Mouse (Mus musculus): ENCODE measurements around the gene Rala.
"Not testable (repeated sequence)": the region's sequence is repeated elsewhere in the genome, so short reads cannot be mapped to it uniquely, and the experiment has no call there.

Rala gene

DNA sequence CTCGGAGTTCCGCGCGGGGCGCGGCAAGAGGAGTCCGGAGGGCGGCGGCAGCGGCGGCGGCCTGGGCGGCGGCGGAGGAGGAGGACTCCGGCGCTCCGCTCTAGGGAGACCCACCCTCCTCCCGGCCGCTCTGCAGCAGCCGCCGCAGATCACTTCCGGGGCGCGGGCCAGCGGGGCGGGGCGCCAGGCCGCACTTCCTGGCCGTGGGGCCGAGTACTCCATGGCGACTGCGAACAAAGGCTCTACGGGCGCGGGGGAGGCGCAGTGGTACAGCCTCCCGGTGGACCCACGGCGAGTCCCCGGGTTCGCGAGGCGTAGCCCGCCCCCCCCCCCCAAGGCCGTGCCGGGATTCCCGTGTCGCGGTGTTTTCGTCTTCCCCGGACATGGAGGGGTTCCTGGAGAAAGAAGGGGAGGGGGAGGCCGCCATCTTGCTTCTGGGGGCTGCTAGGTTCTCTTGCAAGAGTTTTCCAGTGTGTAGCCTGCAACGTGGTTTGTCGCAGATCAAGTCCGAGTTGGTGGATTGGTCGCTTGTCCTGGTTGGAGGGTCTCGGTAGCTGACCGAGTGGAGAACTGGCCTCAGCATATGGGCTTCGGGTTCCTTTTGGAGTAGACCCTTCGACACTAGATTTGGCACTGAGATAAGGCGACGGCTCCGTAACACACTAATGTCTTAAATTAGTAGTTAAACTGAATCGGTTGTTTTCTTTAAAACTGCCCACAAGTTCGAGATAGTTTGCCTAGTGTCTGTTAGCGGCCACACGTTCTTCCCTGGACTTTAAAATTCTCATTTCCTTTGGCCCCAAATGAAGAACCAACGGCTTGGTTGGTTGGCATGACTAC, at the start of gene Rala:
Rala (minus strand) TSS at position 162 of the 840 bp plus-strand sequence.
- peak; percentile 87 for DNase-seq (ENCODE audit: low spot score)

DNA sequence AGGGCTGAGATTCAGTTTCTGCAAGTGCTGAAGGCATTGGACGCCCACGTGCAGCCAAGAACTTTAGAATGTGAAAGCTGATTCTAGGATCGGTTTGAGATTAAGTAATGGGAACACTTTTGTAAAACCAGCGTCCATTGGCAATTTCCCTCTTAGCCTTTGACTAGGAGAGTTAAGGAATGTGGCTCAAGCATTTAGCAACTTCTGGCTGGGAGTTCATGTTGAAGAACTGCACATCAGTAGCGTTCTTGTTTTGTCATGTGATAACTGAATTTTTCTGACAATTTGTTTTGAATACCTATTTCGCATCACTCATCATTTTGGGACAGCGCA, 49.4 kb upstream of the Rala start:
- DNase-seq (ENCODE audit: low spot score), result no peak

DNA sequence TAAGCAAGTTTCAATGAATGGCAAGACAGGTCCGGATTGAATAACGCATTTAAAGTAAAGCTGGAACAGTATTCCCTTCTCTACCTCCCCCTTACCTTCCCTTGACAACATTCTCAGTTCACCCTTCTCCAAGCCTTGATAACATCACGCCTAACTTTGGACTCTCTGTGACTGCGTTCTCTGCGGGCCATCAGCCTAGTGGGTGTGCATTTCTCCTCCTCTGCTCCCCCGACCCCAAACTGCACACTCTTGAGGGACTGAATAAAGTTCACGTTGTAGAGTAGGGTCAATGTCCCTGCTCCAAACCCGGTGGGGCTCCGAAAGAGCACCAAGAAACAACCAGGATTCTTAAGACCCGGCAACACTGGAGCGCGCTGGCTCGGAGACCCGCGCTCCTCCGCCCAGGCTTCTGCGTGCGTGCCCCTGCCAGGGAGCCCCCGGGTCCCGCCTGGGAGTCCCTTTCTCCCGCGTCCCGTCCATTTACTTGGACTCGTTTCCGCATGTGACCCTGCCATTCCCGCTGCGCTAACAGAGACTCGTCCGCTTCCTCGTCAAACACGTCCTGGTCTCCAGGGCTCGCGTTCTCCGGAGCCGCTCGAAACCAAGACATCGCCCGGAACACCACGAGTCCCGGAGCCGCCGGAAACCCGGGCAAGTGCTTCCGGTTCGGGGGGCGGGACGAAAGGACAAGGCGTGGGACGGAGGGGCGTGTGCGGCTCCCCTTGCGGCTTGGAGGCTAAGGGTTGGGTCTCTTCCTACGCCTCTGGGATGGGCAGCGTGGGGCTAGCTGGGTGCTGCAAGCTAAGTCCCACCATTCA, 48.9 kb upstream of the Rala start, which contains the start of gene Yae1d1:
Yae1d1 (minus strand) TSS at position 653 of the 818 bp plus-strand sequence.
- peak; percentile 90 for DNase-seq (ENCODE audit: low spot score)

GRCm38 (mm10) chr13:17992009-17992408, 48.0 kb upstream of the Rala start:
- DNase-seq (ENCODE audit: low spot score), result no peak

GRCm38 (mm10) chr13:17983194-17983593, 39.2 kb upstream of the Rala start:
- peak; percentile 45 for DNase-seq (ENCODE audit: low spot score)

DNA sequence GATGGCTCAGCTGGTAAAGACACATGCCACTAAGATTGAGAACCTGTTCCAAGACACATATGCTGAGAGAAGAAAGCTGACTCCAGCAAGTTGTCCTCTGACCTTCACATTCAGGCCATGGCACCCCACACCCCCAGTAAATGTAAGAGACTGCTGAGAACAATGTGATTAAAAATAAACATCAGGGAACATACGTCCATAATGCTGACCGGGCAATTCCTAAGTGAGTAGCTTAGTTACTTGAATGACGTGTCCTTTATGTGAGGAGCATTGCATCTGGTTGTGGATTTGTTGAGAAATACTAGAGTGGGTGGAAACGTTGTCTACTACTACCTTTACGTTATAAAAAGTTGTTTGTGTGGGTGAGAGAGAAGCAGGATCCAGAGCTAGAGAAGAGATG, 38.6 kb upstream of the Rala start:
- no peak for DNase-seq (ENCODE audit: low spot score)

GRCm38 (mm10) chr13:17976854-17977739, 33.1 kb upstream of the Rala start:
- no peak for DNase-seq (ENCODE audit: low spot score)

DNA sequence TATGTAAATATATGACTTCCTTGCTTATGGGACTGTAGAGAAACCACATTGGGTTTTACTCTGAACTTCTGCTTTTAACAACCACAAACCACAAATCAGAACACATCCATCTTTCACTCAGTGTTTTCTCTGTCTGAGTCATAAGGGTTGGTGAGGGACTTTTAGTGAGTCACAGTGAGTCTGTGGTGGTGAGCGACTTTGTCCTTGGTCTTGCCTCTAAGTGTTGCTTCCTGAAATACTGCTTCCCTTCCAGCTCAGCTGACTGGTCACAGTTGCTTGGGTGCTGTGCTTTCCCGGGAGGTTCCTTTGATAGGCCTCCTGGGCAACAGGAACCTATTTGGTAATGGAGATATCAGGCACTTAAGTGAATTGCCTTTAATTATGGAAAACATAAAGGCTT, 31.9 kb upstream of the Rala start:
- peak; percentile 8 for DNase-seq (ENCODE audit: low spot score)

GRCm38 (mm10) chr13:17975457-17975856, 31.4 kb upstream of the Rala start:
- no peak for DNase-seq (ENCODE audit: low spot score)

GRCm38 (mm10) chr13:17974734-17975133, 30.7 kb upstream of the Rala start:
- DNase-seq (ENCODE audit: low spot score), result no peak

GRCm38 (mm10) chr13:17960613-17961012, 16.6 kb upstream of the Rala start:
- DNase-seq (ENCODE audit: low spot score), result no peak

DNA sequence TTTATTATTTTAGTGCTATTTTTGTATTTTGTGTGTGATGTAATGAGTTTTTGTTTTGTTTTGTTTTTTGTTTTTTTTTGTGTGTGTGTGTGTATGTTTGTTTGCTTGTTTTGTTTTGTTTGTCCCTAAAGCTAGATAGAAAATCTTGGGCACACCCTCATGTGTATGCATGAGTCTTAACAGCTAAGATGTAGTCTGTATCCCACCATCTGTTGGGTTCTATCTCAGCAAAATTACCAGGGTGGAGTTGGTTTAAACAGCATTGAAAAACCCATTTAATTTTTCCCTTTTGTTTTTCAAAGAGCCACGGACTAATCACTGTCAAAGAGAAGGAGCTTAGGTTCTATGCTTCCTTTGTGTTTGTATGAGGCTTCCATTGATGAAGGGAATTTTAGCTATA, 10.2 kb upstream of the Rala start:
- no peak for DNase-seq (ENCODE audit: low spot score)

- DNase-seq (ENCODE audit: low spot score), result not testable (repeated sequence)
Measured at GRCm38 (mm10) chr13:17950581-17950980, 6.5 kb upstream of the Rala start.

GRCm38 (mm10) chr13:17949555-17949954, 5.5 kb upstream of the Rala start:
- no peak for DNase-seq (ENCODE audit: low spot score)

- peak; percentile 20 for DNase-seq (ENCODE audit: low spot score)
Measured at GRCm38 (mm10) chr13:17943306-17944077, 547 bp downstream of the Rala start.

DNA sequence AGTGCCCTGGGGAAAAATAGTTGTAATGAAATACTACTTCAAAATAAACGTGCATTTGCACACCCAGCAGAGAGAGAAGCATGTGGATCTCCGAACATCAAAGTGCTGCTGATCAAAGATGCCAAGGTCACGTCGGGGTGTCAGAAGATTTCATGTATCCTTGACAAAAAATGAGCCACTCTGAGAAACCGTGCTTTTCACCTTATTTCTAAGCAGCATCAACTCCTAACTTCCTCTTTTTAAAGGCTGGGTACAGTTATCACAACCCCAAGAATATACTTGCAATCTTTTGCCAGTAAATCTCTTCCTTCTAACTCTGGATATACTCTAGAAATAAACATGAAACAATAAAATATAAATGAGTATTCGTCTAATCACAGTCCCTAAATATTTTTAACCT, 1.7 kb downstream of the Rala start:
- DNase-seq (ENCODE audit: low spot score), result no peak

GRCm38 (mm10) chr13:17907309-17907708, 36.7 kb downstream of the Rala start:
- DNase-seq (ENCODE audit: low spot score), result no peak

- no peak for DNase-seq (ENCODE audit: low spot score)
Measured at GRCm38 (mm10) chr13:17901474-17901873, 42.6 kb downstream of the Rala start.

- DNase-seq (ENCODE audit: low spot score), result no peak
Measured at GRCm38 (mm10) chr13:17900641-17901040, 43.4 kb downstream of the Rala start.

- no peak for DNase-seq (ENCODE audit: low spot score)
Measured at GRCm38 (mm10) chr13:17897040-17897439, 47.0 kb downstream of the Rala start.

DNA sequence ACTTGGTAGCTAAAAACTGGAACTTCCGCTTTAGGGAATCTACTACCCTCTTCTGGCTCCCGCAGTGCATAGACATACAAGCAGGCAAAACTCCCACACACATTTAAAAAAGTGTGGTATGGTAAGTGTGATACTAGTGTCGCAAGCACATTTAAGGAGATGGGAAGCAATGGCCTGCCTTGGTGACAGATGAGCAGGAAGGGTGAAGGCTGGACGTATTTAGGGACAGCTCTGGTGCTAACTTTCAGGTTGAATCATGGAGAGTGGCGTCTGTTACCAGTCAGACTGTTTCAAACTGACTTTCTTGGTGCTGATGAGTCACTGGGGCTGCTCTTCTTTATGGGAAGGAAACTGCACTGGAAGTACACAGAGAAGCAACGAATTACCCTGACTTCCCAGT, 52.5 kb downstream of the Rala start:
- no peak for DNase-seq (ENCODE audit: low spot score)
